Mouse (Mus musculus) liver, adult 2 months (tissue): ENCODE measurements around the gene Entpd2. TPM values are rescaled to one million over a fixed set of nuclear protein-coding genes. Genes with fewer than 3 reads are reported as not detected.
A peak's percentile ranks its signal among the peaks of the same experiment; 100 is the strongest.

Source experiments
- DNase-seq: peaks from one replicate; pipeline ENCODE4 v3.0.0-alpha.2; 2011; ENCODE audit warnings: low read depth, low spot score; ENCODE audit errors: extremely low read depth
- H3K27ac ChIP-seq: fragments of 200-500 bp; replicated peaks from 2 replicates; pipeline ENCODE4 v1.5.1; 2012; ENCODE audit warnings: low read depth, mild to moderate bottlenecking, control low read depth, inconsistent platforms, low read length; ENCODE audit not compliant: insufficient read depth
- H3K27me3 ChIP-seq: fragments of 200-500 bp; 2 replicates; pipeline ENCODE4 v1.6.1; 2012; ENCODE audit warnings: mild to moderate bottlenecking, moderate library complexity, low read length, inconsistent platforms; ENCODE audit not compliant: control insufficient read depth, insufficient read depth
- H3K36me3 ChIP-seq: fragments of 200-500 bp; 2 replicates; pipeline ENCODE4 v1.6.1; 2012; ENCODE audit warnings: low read length, inconsistent platforms; ENCODE audit not compliant: control insufficient read depth, insufficient read depth
- H3K4me1 ChIP-seq: fragments of 200-500 bp; 2 replicates; pipeline ENCODE4 v1.6.1; 2011; ENCODE audit warnings: low read length; ENCODE audit not compliant: control insufficient read depth, insufficient read depth
- H3K4me3 ChIP-seq: fragments of 200-500 bp; 2 replicates; pipeline ENCODE4 v1.5.1; 2011; ENCODE audit warnings: low read depth, mild to moderate bottlenecking, control low read depth, low read length, moderate library complexity; ENCODE audit not compliant: insufficient read depth
- H3K79me2 ChIP-seq: fragments of 200-500 bp; 2 replicates; pipeline ENCODE4 v1.6.1; 2012; ENCODE audit warnings: inconsistent platforms, mild to moderate bottlenecking, low read length, moderate library complexity; ENCODE audit not compliant: control insufficient read depth, insufficient read depth
- H3K9ac ChIP-seq: fragments of 200-500 bp; 2 replicates; pipeline ENCODE4 v1.6.1; 2012; ENCODE audit warnings: low read depth, mild to moderate bottlenecking, control low read depth, inconsistent platforms, low read length
- CTCF ChIP-seq: fragments of 200-500 bp; IDR thresholded peaks from 2 replicates; pipeline ENCODE4 v1.5.1; 2011; ENCODE audit warnings: low read depth, low read length, control low read depth
- POLR2A ChIP-seq: fragments of 200-500 bp; IDR thresholded peaks from 2 replicates; pipeline ENCODE4 v1.6.1; 2011; ENCODE audit warnings: low read length, control low read depth; ENCODE audit not compliant: insufficient read depth; ENCODE audit errors: extremely low read depth
- WGBS: fragments of 180-500 bp; shearing (Covaris S2); methylation state at CpG from one replicate; pipeline ENCODE4 v1.1.7; 2018; 5-methylcytosine and 5-hydroxymethylcytosine counted together
- polyA plus RNA-seq: library from polyadenylated mRNA; depleted of rRNA; stranded (reverse); fragments of >200 nt; gene quantifications from 2 replicates; pipeline ENCODE4 v1.2.3, GENCODE M21; 2012
- total RNA-seq: library from RNA; depleted of rRNA; stranded (reverse); fragments of >200 nt; gene quantifications from 2 replicates; pipeline ENCODE4 v1.2.3, GENCODE M21; 2014

Entpd2 gene
- total and polyA plus RNA-seq, 2 experiments, result 0.92 to 9.7 TPM

GRCm38 (mm10) chr2:25422587-25423410, 27.1 kb downstream of the Entpd2 start, which contains the start of gene Fut7:
Fut7 (plus strand) TSS chr2:25423267.
- DNase-seq, result no peak
- H3K27me3 ChIP-seq, result no peaks in the 10 kb centered on the region
- no peaks in the 10 kb centered on the region for H3K79me2 ChIP-seq
- no peaks in the 10 kb centered on the region for H3K4me1 ChIP-seq
- 54% methylated on average over 17 of the region's 17 CpGs for WGBS
- H3K9ac ChIP-seq, result no peak within 1 kb of the TSS
- no peak within 1 kb of the TSS for H3K4me3 ChIP-seq
- TF ChIP-seq POLR2A (no peak), CTCF (no peak)
- no peaks in the 10 kb centered on the region for H3K36me3 ChIP-seq
- no peak within 1 kb of the TSS for H3K27ac ChIP-seq

DNA sequence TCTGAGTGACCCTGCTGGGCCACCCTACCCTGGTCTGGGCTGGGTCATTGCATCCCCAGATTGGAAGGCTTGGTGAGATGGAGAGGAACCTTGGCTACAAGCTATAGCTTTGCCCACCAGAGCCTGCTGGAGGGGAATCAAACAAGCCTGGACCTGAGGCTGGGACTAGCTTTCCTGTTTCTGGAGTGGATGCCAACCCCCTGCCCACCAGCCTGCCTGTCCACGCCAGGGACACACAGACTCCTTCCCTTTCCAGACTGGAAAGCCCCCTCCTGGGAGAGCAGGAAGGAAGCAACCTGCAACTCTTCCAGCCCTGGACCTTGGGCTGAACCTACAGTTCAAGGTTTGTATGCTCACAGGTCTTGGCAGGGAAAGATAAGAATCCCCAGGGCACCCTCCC, 28.0 kb downstream of the Entpd2 start:
- WGBS, result 78% methylated on average over 1 of the region's 1 CpGs
- H3K27me3 ChIP-seq, result no peaks in the 10 kb centered on the region
- DNase-seq, result no peak
- no peaks in the 10 kb centered on the region for H3K4me1 ChIP-seq
- H3K79me2 ChIP-seq, result no peaks in the 10 kb centered on the region
- H3K36me3 ChIP-seq, result no peaks in the 10 kb centered on the region
- H3K27ac ChIP-seq, result no peak overlapping the region
- no peak overlapping the region for H3K4me3 ChIP-seq
- TF ChIP-seq POLR2A, result no peak
- no peak for TF ChIP-seq CTCF
- no peak overlapping the region for H3K9ac ChIP-seq

DNA sequence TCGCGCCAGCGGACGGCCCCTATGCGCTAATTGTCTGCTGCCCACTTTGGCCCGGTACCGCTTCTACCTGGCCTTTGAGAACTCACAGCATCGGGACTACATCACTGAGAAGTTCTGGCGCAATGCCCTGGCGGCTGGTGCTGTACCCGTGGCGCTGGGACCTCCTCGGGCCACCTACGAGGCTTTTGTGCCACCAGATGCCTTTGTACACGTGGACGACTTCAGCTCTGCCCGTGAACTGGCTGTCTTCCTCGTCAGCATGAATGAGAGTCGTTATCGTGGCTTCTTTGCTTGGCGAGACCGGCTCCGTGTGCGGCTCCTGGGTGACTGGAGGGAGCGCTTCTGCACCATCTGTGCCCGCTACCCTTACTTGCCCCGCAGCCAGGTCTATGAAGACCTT, 29.8 kb downstream of the Entpd2 start:
- H3K36me3 ChIP-seq, result no peaks in the 10 kb centered on the region
- TF ChIP-seq POLR2A, result no peak
- no peak for TF ChIP-seq CTCF
- H3K4me3 ChIP-seq, result no peak overlapping the region
- DNase-seq, result no peak
- no peak overlapping the region for H3K27ac ChIP-seq
- peaks cover 3% of the 10 kb centered on the region; the same call in 1 of the 2 replicates for H3K79me2 ChIP-seq
- WGBS, result 66% methylated on average over 27 of the region's 27 CpGs
- H3K27me3 ChIP-seq, result no peaks in the 10 kb centered on the region
- peaks cover 3% of the 10 kb centered on the region; the same call in 1 of the 2 replicates for H3K4me1 ChIP-seq
- no peak overlapping the region for H3K9ac ChIP-seq

DNA sequence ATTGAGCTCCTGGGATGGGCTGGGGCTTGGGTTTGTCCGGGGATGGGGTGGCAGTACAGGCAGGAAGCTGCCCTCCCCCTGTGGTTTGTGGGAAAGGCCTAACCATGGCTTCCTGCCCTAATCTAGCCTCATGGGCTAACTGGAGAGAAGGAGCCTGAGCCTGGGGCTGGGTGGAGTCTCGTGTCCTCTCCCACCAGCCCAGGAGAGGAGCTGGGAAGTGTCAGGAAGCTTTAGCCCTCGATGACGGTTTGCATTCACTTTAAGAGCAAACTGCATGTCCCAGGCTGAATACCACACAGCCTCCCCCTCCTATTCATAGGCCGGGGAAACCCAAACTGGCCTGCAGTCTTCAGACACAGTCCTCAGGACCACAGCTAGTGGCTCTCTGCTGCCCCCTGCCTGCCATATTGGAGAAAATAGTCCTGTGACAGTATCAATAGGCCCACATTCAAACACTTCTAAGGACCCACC, 31.1 kb downstream of the Entpd2 start:
- Histone ChIP-seq H3K79me2 (peaks cover 6% of the 10 kb centered on the region; the same call in 1 of the 2 replicates), H3K27ac (no peak overlapping the region), H3K9ac (no peak overlapping the region), H3K4me3 (no peak overlapping the region), H3K36me3 (no peaks in the 10 kb centered on the region), H3K4me1 (peaks cover 3% of the 10 kb centered on the region; the same call in 1 of the 2 replicates), H3K27me3 (no peaks in the 10 kb centered on the region)
- WGBS, result 33% methylated on average over 5 of the region's 5 CpGs
- no peak for TF ChIP-seq POLR2A
- peak; percentile 89 for TF ChIP-seq CTCF
- peak; percentile 44 for DNase-seq

GRCm38 (mm10) chr2:25427256-25427655, 31.6 kb downstream of the Entpd2 start:
- no peaks in the 10 kb centered on the region for H3K27me3 ChIP-seq
- no peak overlapping the region for H3K9ac ChIP-seq
- H3K4me3 ChIP-seq, result no peak overlapping the region
- H3K27ac ChIP-seq, result no peak overlapping the region
- H3K4me1 ChIP-seq, result peaks cover 3% of the 10 kb centered on the region; the same call in 1 of the 2 replicates
- H3K36me3 ChIP-seq, result no peaks in the 10 kb centered on the region
- H3K79me2 ChIP-seq, result peaks cover 6% of the 10 kb centered on the region; the same call in 1 of the 2 replicates
- WGBS, result 90% methylated on average over 5 of the region's 5 CpGs
- no peak for DNase-seq
- no peak for TF ChIP-seq POLR2A
- TF ChIP-seq CTCF, result no peak
